Mouse (Mus musculus): ENCODE measurements around the gene Tmem255b.

The Tmem255b gene

DNA sequence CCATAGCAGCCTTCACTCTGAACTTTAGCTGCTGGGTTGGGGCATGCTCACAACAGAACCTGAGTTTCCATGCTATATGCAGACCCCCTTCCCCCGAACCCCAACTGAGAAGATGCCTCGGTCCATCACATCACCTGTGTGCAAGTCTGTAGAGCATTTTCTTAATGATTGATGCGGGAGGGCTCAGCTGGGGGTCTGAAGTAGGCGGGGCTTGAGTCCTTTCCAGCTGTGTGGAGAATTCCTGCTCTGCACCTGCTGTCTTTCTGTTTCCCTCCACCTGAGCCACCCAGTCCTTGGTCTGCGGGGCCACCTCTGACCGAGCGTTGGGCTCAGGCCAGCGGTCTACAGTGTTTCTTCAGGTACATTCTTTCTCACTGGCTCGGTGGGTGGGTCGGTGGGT lies at the start of gene Tmem255b:
Gene Tmem255b, plus strand, starts transcription at position 301 of the 400 bp plus-strand sequence.
- DNase-seq (ENCODE audit: low spot score) = no peak

DNA sequence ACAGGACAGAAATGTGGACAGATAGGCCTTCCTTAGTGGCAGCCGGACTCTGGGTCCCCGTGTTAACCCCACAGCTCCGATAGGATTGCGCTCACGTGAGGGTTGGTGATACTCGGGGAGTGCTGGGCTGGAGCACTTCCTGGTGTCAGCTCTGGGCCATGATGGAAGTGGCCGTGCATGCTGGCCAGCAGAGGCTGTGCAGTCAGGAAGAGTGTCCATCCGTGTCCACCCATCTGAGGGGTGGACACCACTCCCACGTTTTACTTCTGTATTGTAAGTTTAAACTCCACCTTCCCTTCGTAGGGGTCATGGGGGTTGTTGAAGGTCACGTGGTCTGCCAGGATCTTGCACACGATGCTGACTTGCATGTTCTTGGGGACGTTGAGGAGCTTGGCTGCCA lies 48.6 kb upstream of the Tmem255b start:
- no peak for DNase-seq (ENCODE audit: low spot score)

DNA sequence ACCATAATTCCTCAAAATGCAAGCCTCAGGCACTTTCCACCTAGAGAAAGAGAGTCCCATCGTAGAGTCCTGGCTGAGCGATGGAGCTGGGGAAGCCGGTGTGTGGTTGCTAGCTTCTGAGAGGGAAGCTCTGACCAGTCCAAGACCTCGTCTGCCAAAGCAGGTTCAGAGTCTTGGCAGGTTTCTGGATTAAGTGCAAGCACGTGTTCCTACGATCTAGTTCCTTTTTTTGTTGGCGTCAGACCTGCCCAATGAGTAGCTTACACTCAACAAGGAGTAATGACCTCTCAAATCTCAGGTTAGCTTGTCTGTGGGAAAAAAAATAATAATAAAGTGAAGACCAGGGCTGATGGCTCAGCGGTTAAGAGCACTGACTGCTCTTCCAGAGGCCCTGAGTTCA lies 47.3 kb upstream of the Tmem255b start:
- no peak for DNase-seq (ENCODE audit: low spot score)

DNA sequence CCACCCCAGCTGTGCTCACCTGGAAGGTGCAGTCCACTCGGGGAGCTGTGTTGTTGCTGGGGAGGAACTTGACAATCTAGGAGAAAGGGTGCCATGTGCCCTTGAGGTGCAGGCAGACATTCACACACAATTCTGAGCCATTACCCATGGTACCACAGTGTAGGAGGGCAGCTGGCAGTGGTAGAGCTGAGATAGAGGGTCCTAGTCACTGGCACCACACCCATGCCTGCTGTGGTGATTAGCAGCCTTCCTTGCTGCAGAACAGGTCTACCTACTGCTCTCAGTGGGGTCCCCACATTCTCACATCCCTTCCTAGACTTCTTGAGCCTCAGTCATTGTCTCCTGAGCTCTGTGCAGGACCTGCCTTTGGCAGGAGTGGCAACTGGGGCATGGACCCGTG lies 46.2 kb upstream of the Tmem255b start:
- DNase-seq (ENCODE audit: low spot score) = no peak

- no peak for DNase-seq (ENCODE audit: low spot score)
These were observed 41.1 kb upstream of the Tmem255b start for GRCm38 (mm10) chr8:13393869-13394268.

DNA sequence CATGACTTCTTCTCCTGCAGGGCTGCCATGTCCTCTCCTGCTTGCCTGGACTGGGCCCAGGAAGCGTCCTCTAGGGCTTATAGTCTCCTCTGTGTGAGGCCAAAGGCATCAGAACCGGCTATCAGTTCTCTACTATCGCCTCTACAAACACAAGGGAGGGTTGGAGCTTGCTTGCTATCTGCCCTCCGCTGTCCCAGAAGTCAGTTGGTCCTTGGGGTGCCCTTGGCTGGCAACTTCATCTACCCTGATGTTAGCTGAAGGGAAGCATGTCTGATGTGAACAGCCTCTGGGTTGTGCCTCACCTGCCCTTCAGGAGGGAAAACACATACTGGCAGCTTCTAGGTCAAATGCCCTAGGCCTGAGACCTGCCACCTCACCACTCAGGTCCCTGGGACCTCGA lies 38.3 kb upstream of the Tmem255b start, which contains the start of gene Atp4b:
Gene Atp4b, minus strand, starts transcription at position 101 of the 400 bp plus-strand sequence.
- DNase-seq (ENCODE audit: low spot score) = no peak

DNA sequence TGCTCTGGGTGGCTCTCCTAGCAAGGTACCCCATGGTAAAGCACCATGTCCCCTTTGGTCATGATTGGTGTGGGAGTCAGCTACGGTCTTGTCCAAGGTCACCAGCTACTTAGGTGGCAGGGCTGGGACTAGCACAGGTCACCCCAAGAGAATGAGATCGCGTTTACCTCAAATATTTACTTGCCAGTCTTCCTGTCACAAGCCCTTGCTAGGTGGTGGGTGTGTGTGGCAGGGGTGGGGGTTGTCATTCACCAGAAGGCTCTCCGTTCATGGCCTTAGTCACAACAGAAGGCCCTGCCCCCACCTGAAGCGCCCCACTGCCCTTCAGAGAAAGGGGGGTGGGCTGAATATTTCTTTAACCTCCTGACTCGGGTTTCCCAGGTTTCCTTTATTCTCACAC lies 31.5 kb upstream of the Tmem255b start:
- DNase-seq (ENCODE audit: low spot score) = no peak

GRCm38 (mm10) chr8:13404666-13405131 lies 30.3 kb upstream of the Tmem255b start, which contains the start of gene Grk1:
Gene Grk1 (plus strand): TSS chr8:13405081.
- no peak for DNase-seq (ENCODE audit: low spot score)

- no peak for DNase-seq (ENCODE audit: low spot score)
These were observed 29.0 kb upstream of the Tmem255b start for GRCm38 (mm10) chr8:13406011-13406410.

DNA sequence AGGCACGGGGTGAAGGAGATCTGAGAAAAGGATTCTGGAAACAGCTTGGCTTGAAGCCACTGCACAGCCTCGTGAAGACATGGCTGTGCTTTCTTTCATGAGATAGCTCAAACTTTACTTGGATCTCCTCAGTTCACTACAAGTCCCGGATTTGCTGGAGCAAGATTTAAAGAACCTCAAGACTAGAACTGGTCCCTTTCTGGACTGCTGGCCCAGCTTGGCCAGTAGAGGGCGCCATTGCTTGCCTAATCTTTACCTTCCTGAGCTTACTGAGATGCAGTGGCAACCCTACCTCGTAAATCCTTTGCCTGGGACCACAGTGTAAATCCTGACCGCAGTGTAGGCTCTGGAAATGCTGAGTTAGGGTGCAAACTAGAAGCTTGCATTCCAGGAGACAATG lies 23.4 kb upstream of the Tmem255b start:
- peak; percentile 76 for DNase-seq (ENCODE audit: low spot score)

DNA sequence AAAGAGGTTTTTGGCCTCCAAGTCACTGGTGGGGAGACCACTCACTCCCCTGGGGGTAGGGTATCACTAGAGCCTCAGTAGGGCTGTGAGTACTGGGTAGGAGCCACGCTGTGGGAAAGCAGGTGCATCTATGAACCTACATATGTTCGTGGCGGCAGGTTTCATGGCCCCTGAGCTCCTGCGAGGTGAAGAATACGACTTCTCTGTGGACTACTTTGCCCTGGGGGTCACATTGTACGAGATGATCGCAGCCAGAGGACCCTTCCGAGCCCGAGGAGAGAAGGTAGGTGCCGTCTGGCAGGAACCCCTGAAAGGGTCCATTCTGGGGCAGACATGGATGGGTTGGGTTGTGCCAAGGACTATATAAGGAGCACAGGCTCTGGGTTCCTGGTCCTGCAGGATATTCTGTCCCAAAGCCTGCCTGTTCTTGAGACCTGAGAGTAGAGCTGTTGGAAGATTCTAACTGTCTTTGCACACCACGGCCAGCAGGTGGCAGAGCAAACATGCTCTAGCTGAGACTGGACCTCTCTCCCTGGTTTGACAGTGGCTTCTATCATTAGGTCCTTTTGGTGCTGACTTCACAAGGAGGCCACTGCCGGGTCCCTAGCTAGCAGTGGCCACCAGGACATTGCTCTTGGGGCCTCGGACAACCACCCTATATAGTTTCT lies 22.0 kb upstream of the Tmem255b start:
- DNase-seq (ENCODE audit: low spot score) = peak; percentile 52

DNA sequence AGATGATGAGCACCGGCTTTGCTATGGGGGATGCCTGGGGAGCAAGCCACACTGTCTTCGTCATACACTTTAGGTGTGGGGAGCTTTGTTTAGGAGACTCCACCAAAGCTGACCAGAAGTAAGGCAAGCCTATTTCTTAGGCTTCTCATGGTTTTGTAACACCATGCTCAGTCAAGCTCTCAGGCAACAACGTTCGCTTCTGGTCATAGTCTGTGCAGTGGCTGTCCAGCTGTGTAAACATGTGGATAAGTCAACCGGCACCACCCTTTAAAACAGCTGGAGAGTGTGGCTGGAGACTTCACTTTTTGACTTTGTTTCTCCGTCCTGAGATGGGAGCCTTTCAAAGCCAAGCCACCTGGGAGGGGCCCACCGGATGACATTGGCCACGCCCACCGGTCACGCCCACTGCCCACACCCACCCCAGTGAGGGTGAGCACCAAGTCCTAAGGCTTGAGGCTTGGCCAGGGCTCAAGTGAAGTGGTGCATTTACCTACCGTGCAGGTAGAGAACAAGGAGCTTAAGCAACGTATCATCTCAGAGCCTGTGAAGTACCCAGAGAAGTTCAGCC lies 21.1 kb upstream of the Tmem255b start:
- no peak for DNase-seq (ENCODE audit: low spot score)

- no peak for DNase-seq (ENCODE audit: low spot score)
These were observed 19.1 kb upstream of the Tmem255b start for GRCm38 (mm10) chr8:13415879-13416278.

- DNase-seq (ENCODE audit: low spot score) = no peak
These were observed 15.8 kb upstream of the Tmem255b start for GRCm38 (mm10) chr8:13419111-13419639.

GRCm38 (mm10) chr8:13420970-13421369 lies 14.0 kb upstream of the Tmem255b start:
- no peak for DNase-seq (ENCODE audit: low spot score)

DNA sequence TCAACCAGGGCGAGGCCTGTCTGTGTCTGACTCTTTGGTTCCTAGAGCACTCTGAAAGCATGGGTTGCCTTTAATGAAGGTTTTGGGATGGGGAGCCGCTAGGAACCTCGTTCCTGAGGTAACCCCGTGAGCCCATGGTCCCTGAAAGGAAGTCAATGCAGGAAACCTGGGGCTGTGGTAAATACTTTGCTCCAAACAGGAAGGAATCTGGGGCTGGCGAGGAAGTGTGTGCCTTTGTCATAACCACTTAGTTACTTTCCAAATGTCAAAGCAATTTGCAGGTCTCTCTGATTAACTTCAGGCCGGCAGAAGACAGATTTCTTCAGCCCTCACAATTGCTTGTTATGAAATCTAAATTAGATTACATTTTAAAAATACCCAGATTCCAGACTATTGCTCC lies 7.6 kb upstream of the Tmem255b start:
- DNase-seq (ENCODE audit: low spot score) = no peak

DNA sequence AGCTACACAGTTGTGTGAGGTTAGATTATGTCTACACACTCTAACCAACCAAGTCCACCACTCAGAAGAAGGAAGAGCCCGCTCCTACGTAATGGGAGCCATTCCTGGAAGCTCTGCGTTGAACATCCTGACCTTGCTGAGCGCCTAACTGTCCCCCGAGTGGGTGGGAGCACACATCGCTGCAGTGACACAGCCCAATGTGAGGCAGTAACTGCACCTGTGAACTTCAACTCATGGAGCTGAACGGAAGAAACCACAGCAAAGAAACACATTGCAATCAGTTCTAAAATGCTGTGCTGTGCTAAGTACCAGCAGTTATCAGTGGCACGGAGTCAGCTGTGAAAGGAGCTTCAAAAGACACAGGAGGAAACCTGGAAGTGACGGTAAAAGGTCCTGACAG lies 6.8 kb upstream of the Tmem255b start:
- no peak for DNase-seq (ENCODE audit: low spot score)

DNA sequence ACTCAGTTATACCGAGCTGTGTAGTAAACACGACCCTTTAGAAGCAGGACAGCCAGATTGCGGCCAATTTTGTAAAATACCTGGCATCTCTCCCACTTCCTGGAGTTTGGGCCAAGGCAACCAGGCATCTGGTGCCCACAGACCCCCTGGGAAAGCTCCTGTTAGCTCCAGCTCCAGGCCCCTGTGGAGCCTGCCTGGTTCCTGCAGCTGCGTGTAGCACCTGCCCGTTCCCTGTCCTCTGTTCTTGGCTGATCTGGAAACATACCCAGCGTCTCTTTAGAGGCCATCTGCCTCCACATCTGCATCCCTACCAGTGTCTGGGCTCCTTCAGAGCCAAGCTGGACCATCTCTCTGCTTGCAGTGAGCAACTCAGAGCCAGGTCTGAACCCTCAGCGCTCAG lies 4.6 kb upstream of the Tmem255b start:
- no peak for DNase-seq (ENCODE audit: low spot score)

DNA sequence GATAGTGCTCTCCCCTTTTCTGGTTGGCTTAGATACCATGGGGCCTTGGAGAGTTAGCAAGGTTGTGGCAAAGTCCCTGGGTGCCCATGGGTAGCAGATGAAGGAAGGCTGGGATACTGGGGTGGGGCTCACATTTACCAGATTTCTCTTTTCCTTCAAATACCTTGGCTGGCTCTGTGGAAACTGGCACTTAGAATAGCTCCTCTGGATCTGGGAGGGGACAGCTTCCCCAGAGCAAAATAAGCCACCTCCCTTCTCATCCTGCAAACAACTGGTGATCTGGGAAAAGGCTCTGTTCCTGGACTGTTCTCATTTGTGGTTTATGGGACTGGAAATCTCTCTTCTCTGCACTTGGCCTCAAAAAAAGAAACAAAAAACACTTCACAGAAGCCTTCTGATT lies 4.1 kb upstream of the Tmem255b start:
- DNase-seq (ENCODE audit: low spot score) = no peak

- no peak for DNase-seq (ENCODE audit: low spot score)
These were observed 1.9 kb upstream of the Tmem255b start for GRCm38 (mm10) chr8:13433130-13433529.

- no peak for DNase-seq (ENCODE audit: low spot score)
These were observed 1.1 kb downstream of the Tmem255b start for GRCm38 (mm10) chr8:13436052-13436451.

DNA sequence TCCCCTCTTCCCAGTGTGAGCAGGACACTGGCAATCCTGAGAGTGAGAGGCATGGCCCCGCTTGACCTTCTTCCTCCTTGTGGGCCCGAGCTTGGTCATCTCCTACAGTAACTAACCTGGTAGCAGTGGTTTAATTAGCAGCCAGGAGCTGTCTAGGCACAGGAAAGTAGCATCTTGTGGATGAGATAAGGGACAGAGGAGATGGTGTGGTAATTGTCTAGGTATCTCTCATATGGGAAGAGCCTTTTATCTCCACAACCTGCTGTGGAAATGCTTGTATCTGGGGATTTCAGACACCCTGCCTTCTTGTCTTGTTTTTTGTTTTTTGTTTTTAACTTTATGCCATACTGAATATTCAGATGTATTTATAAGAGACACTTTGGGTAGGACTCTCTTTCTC lies 2.5 kb downstream of the Tmem255b start:
- no peak for DNase-seq (ENCODE audit: low spot score)

GRCm38 (mm10) chr8:13442152-13442551 lies 7.2 kb downstream of the Tmem255b start:
- DNase-seq (ENCODE audit: low spot score) = no peak

DNA sequence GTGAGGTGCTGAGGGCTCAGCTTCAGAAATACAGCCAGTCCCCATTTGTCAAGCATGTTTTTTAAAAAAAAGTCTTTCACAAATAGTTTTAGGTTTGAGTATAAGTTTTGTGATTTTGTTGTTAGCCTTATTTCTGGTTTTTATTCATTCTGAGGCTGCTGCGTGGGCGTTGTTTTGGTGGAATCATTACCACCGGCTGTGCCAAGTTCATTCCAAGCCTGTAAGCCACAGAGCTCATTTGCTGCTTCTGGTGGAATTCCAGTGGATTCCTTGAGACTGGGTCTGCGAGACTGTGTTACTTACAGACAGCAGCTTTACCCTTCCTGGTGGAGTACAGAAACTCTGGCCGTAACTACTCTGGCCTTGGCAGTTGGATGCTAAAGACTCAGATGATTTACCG lies 11.5 kb downstream of the Tmem255b start:
- DNase-seq (ENCODE audit: low spot score) = peak; percentile 49
